Mouse (Mus musculus): ENCODE data around the gene Klhl29. TPM values are rescaled to one million over a fixed set of nuclear protein-coding genes. Genes with fewer than 3 reads are reported as not detected.

Gene Klhl29
- polyA plus RNA-seq, 1 experiment from 2014 or later = 9.5 TPM

GRCm38 (mm10) chr12:5176716-5177341, 198.7 kb downstream of the Klhl29 start:
- ATAC-seq (ENCODE audit: low FRiP score, low TSS enrichment) (no peak), DNase-seq (no peak)
- Histone ChIP-seq H3K36me3 (ENCODE audit: control insufficient read depth, insufficient read depth, low read length) (no peaks in the 10 kb centered on the region), H3K9ac (replicated peaks; ENCODE audit: low read length) (no peak overlapping the region), H3K4me2 (ENCODE audit: low read length) (no peak overlapping the region), H3K27me3 (ENCODE audit: control insufficient read depth, insufficient read depth, low read length) (no peaks in the 10 kb centered on the region), H3K4me3 (replicated peaks; ENCODE audit: low read depth, low read length) (no peak overlapping the region), H3K4me1 (ENCODE audit: control insufficient read depth, insufficient read depth, low read length) (0 out of 2 replicates have a peak, but pooled peaks cover 18% of the 10 kb centered on the region), H3K9me3 (ENCODE audit: control insufficient read depth, low read length) (no peaks in the 10 kb centered on the region), H3K27ac (replicated peaks; ENCODE audit: low read depth, low read length) (no peak overlapping the region)
- 86% methylated on average over 5 of the region's 5 CpGs for WGBS

DNA sequence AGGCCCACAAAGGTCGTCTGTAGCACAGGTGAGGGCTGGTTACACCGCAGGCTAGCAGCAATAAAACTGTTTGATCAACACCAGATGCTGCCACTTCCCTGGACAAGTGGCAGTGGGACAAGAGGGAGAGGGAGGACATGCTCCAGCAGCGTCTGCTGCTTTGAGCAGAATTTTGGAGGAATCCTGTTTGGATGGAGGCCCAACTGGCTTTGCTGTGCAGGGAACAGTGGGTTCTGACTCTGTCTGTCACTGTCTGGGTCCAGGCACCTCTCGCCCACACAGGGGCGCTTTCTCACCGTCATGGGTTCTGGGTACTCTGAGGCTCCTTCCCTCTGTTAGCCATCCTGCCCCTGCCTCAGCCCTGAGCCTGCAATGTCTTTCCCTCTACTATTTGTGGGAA, 209.3 kb downstream of the Klhl29 start:
- 0 out of 2 replicates have a peak, but pooled peaks have one; percentile 14 for ATAC-seq (ENCODE audit: low FRiP score, low TSS enrichment)

GRCm38 (mm10) chr12:5165411-5165810, 210.1 kb downstream of the Klhl29 start:
- Histone ChIP-seq H3K4me3 (replicated peaks; ENCODE audit: low read depth, low read length) (no peak overlapping the region), H3K4me1 (ENCODE audit: control insufficient read depth, insufficient read depth, low read length) (no peaks in the 10 kb centered on the region), H3K27ac (replicated peaks; ENCODE audit: low read depth, low read length) (no peak overlapping the region), H3K9ac (replicated peaks; ENCODE audit: low read length) (no peak overlapping the region), H3K4me2 (ENCODE audit: low read length) (no peak overlapping the region), H3K9me3 (ENCODE audit: control insufficient read depth, low read length) (no peaks in the 10 kb centered on the region), H3K36me3 (ENCODE audit: control insufficient read depth, insufficient read depth, low read length) (no peaks in the 10 kb centered on the region), H3K27me3 (ENCODE audit: control insufficient read depth, insufficient read depth, low read length) (no peaks in the 10 kb centered on the region)
- ATAC-seq (ENCODE audit: low FRiP score, low TSS enrichment) = no peak
- no peak for DNase-seq
- WGBS = 83% methylated on average over 9 of the region's 9 CpGs

More for the DNA sequence above, 209.3 kb downstream of the Klhl29 start:
- no peaks in the 10 kb centered on the region for H3K36me3 ChIP-seq (ENCODE audit: control insufficient read depth, insufficient read depth, low read length)
- WGBS = 69% methylated on average over 6 of the region's 6 CpGs
- DNase-seq = peak; percentile 62
- no peaks in the 10 kb centered on the region for H3K4me1 ChIP-seq (ENCODE audit: control insufficient read depth, insufficient read depth, low read length)
- H3K4me2 ChIP-seq (ENCODE audit: low read length) = no peak overlapping the region
- no peak overlapping the region for H3K27ac ChIP-seq (replicated peaks; ENCODE audit: low read depth, low read length)
- H3K4me3 ChIP-seq (replicated peaks; ENCODE audit: low read depth, low read length) = no peak overlapping the region
- no peaks in the 10 kb centered on the region for H3K27me3 ChIP-seq (ENCODE audit: control insufficient read depth, insufficient read depth, low read length)
- H3K9me3 ChIP-seq (ENCODE audit: control insufficient read depth, low read length) = no peaks in the 10 kb centered on the region
- H3K9ac ChIP-seq (replicated peaks; ENCODE audit: low read length) = no peak overlapping the region

DNA sequence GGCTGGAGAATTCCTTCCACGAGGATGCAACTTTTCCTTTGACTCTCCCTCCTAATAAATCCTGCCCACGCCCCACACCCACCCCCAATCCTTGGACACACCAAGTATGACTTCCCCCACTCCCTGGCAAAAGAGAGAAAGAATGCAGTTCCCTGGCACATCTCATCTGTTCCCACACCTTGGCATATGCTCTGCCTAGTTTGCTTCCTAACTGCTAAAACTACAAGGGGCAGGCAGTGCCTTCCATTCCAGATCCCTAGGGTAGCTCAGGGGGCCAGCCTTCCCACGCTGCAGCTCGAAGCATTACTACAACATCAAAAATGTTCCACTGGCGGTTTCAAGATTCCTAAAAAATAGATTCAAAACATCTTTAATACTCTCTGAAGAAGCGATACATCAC, 212.8 kb downstream of the Klhl29 start:
- Histone ChIP-seq H3K4me3 (replicated peaks; ENCODE audit: low read depth, low read length) (no peak overlapping the region), H3K9me3 (ENCODE audit: control insufficient read depth, low read length) (no peaks in the 10 kb centered on the region), H3K4me2 (ENCODE audit: low read length) (no peak overlapping the region), H3K27me3 (ENCODE audit: control insufficient read depth, insufficient read depth, low read length) (no peaks in the 10 kb centered on the region), H3K27ac (replicated peaks; ENCODE audit: low read depth, low read length) (no peak overlapping the region), H3K9ac (replicated peaks; ENCODE audit: low read length) (no peak overlapping the region), H3K4me1 (ENCODE audit: control insufficient read depth, insufficient read depth, low read length) (no peaks in the 10 kb centered on the region), H3K36me3 (ENCODE audit: control insufficient read depth, insufficient read depth, low read length) (no peaks in the 10 kb centered on the region)
- ATAC-seq (ENCODE audit: low FRiP score, low TSS enrichment) = no peak
- DNase-seq = no peak
- 81% methylated on average over 6 of the region's 6 CpGs for WGBS

GRCm38 (mm10) chr12:5161631-5162030, 213.9 kb downstream of the Klhl29 start:
- no peak for ATAC-seq (ENCODE audit: low FRiP score, low TSS enrichment)
- 90% methylated on average over 4 of the region's 4 CpGs for WGBS

GRCm38 (mm10) chr12:5157931-5158481, 217.5 kb downstream of the Klhl29 start:
- 86% methylated on average over 5 of the region's 5 CpGs for WGBS
- Histone ChIP-seq H3K4me1 (ENCODE audit: control insufficient read depth, insufficient read depth, low read length) (no peaks in the 10 kb centered on the region), H3K4me2 (ENCODE audit: low read length) (no peak overlapping the region), H3K9me3 (ENCODE audit: control insufficient read depth, low read length) (no peaks in the 10 kb centered on the region), H3K4me3 (replicated peaks; ENCODE audit: low read depth, low read length) (no peak overlapping the region), H3K9ac (replicated peaks; ENCODE audit: low read length) (no peak overlapping the region), H3K36me3 (ENCODE audit: control insufficient read depth, insufficient read depth, low read length) (no peaks in the 10 kb centered on the region), H3K27ac (replicated peaks; ENCODE audit: low read depth, low read length) (no peak overlapping the region), H3K27me3 (ENCODE audit: control insufficient read depth, insufficient read depth, low read length) (no peaks in the 10 kb centered on the region)
- DNase-seq = no peak
- ATAC-seq (ENCODE audit: low FRiP score, low TSS enrichment) = no peak

More at GRCm38 (mm10) chr12:5161631-5162030, 213.9 kb downstream of the Klhl29 start:
- H3K36me3 ChIP-seq (ENCODE audit: control insufficient read depth, insufficient read depth, low read length) = no peaks in the 10 kb centered on the region
- no peak overlapping the region; the same call in 1 of the 2 replicates for H3K27ac ChIP-seq (replicated peaks; ENCODE audit: low read depth, low read length)
- no peaks in the 10 kb centered on the region for H3K27me3 ChIP-seq (ENCODE audit: control insufficient read depth, insufficient read depth, low read length)
- no peak overlapping the region for H3K9ac ChIP-seq (replicated peaks; ENCODE audit: low read length)
- no peak overlapping the region for H3K4me2 ChIP-seq (ENCODE audit: low read length)
- no peaks in the 10 kb centered on the region for H3K4me1 ChIP-seq (ENCODE audit: control insufficient read depth, insufficient read depth, low read length)
- no peaks in the 10 kb centered on the region for H3K9me3 ChIP-seq (ENCODE audit: control insufficient read depth, low read length)
- no peak for DNase-seq
- no peak overlapping the region for H3K4me3 ChIP-seq (replicated peaks; ENCODE audit: low read depth, low read length)

DNA sequence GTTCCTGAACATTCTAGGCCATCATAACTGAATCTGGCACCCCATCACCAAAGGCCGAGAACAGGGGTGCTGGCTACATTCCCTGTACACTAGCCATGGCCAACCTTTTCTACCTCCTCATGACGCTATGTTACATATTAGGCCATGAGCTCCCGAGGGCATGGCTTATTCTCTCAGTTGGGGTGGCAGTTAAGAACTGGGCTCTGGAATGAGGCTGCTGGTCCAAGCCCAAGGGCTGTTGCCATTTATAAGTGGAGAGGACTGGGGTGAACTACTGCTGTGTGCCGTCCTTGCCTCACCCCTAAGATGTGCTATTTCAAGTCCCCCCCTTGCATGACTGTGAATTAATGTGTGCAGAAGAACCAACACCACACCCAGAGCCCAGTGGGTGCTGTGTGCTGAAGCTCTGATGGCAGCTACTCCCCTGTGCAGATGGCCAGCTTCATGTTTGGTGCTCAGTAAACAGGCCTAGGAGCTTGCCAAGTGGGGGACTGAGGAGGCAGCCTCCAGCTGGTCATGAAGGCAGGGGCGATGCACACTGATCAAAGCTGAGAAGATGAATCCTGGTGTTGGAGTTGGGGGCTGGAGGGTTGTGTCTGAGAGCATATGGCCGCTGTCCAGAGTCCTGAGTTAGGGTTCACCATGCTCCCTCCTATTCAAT, 218.3 kb downstream of the Klhl29 start:
- Histone ChIP-seq H3K9me3 (ENCODE audit: control insufficient read depth, low read length) (no peaks in the 10 kb centered on the region), H3K27ac (replicated peaks; ENCODE audit: low read depth, low read length) (no peak overlapping the region), H3K4me1 (ENCODE audit: control insufficient read depth, insufficient read depth, low read length) (no peaks in the 10 kb centered on the region), H3K27me3 (ENCODE audit: control insufficient read depth, insufficient read depth, low read length) (no peaks in the 10 kb centered on the region), H3K4me2 (ENCODE audit: low read length) (no peak overlapping the region), H3K4me3 (replicated peaks; ENCODE audit: low read depth, low read length) (no peak overlapping the region), H3K9ac (replicated peaks; ENCODE audit: low read length) (no peak overlapping the region), H3K36me3 (ENCODE audit: control insufficient read depth, insufficient read depth, low read length) (no peaks in the 10 kb centered on the region)
- WGBS = 91% methylated on average over 6 of the region's 6 CpGs
- no peak for ATAC-seq (ENCODE audit: low FRiP score, low TSS enrichment)
- DNase-seq = no peak

DNA sequence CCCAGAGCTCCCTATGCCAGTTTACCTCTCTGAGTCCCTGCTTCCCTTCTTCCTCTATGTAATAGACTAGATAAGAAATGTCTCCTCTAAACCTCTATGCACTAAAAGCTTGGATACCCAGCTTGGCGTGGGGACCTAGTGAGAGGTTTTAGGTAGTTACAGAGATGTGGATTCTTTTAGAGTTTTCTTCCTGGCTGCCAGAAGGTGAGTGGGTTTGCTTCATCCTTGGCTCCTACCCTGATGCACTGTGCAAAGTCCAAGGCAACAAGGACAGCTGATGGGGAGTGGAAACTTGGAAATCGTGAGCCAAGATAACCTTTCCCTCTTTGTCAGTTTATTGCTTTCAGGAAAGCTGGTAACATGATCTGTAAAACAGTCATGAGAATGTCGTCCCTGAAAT, 220.3 kb downstream of the Klhl29 start:
- no peaks in the 10 kb centered on the region for H3K9me3 ChIP-seq (ENCODE audit: control insufficient read depth, low read length)
- no peak for DNase-seq
- no peak overlapping the region for H3K4me3 ChIP-seq (replicated peaks; ENCODE audit: low read depth, low read length)
- H3K9ac ChIP-seq (replicated peaks; ENCODE audit: low read length) = no peak overlapping the region
- no peaks in the 10 kb centered on the region for H3K27me3 ChIP-seq (ENCODE audit: control insufficient read depth, insufficient read depth, low read length)
- no peak for ATAC-seq (ENCODE audit: low FRiP score, low TSS enrichment)
- H3K4me2 ChIP-seq (ENCODE audit: low read length) = no peak overlapping the region
- no peaks in the 10 kb centered on the region for H3K4me1 ChIP-seq (ENCODE audit: control insufficient read depth, insufficient read depth, low read length)
- 93% methylated on average over 3 of the region's 3 CpGs for WGBS
- H3K27ac ChIP-seq (replicated peaks; ENCODE audit: low read depth, low read length) = no peak overlapping the region
- H3K36me3 ChIP-seq (ENCODE audit: control insufficient read depth, insufficient read depth, low read length) = no peaks in the 10 kb centered on the region

- ATAC-seq (ENCODE audit: low FRiP score, low TSS enrichment) = no peak
- Histone ChIP-seq H3K27ac (replicated peaks; ENCODE audit: low read depth, low read length) (no peak overlapping the region), H3K9ac (replicated peaks; ENCODE audit: low read length) (no peak overlapping the region), H3K4me3 (replicated peaks; ENCODE audit: low read depth, low read length) (no peak overlapping the region), H3K27me3 (ENCODE audit: control insufficient read depth, insufficient read depth, low read length) (no peaks in the 10 kb centered on the region), H3K36me3 (ENCODE audit: control insufficient read depth, insufficient read depth, low read length) (no peaks in the 10 kb centered on the region), H3K9me3 (ENCODE audit: control insufficient read depth, low read length) (no peaks in the 10 kb centered on the region), H3K4me2 (ENCODE audit: low read length) (no peak overlapping the region), H3K4me1 (ENCODE audit: control insufficient read depth, insufficient read depth, low read length) (no peaks in the 10 kb centered on the region)
- DNase-seq = no peak
- 22% methylated on average over 10 of the region's 10 CpGs for WGBS
These were observed 223.6 kb downstream of the Klhl29 start for GRCm38 (mm10) chr12:5151859-5152258.

Measured in midbrain, embryonic 14.5 days (tissue).